Mouse (Mus musculus) left cerebral cortex, adult 18-20 months (tissue): ENCODE data around the gene Fubp1. TPM values are rescaled to one million over a fixed set of nuclear protein-coding genes. Genes with fewer than 3 reads are reported as not detected.
A peak's percentile ranks its signal among the peaks of the same experiment; 100 is the strongest.

Experiments used
- DNase-seq, 2 experiments: peaks; one replicate each; pipeline ENCODE4 v3.0.0; 2021 to 2022; ENCODE audit warnings: low spot score in 2 of 2, mixed read lengths in 1 of 2
- total RNA-seq, 2 experiments: library from RNA; stranded (reverse); gene quantifications; 2 replicates each; pipeline ENCODE4 v1.2.3; 2021

Gene Fubp1
- total RNA-seq, 2 experiments from 2014 or later = 116 to 121 TPM

GRCm38 (mm10) chr3:152231333-152232100 is 21.3 kb downstream of the Fubp1 start:
- no peak for DNase-seq

DNA sequence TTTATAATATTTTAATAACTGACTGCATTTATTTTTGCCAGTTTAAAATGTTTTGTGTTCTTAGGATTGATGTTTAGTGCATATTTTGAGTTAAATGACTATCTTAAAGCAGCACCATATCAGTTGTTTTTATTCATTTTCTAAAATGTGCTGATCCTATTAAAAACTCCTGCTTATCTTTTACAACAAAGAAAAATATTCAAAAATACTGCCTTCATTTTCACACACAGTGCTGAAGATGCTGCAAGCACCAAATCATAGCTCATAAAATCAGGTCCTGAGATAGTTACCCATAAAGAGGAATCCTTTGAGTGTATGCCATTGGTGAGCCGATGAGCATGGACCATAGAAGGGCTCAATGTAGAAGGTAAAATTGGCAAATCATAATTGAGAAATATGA is 25.0 kb downstream of the Fubp1 start:
- no peak for DNase-seq

GRCm38 (mm10) chr3:152235805-152236204 is 25.6 kb downstream of the Fubp1 start:
- no peak for DNase-seq

DNA sequence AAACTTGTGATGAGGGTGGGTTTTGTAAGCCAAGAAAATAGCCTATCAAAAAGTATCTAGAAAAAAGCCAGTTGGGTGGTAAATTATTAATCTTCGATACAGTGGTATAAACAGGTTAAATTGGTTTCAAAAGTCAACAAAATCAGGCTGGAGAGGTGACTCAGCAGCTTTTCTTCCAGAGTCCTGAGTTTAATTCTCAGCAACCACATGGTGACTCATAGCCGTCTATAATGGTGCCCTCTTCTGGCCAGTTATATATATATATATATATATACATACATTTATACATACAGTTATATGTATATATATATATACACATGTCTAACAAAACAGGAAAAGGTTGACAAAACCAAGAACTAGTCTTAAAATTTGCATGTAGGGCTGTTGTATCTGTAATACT is 28.6 kb downstream of the Fubp1 start:
- no peak for DNase-seq

DNA sequence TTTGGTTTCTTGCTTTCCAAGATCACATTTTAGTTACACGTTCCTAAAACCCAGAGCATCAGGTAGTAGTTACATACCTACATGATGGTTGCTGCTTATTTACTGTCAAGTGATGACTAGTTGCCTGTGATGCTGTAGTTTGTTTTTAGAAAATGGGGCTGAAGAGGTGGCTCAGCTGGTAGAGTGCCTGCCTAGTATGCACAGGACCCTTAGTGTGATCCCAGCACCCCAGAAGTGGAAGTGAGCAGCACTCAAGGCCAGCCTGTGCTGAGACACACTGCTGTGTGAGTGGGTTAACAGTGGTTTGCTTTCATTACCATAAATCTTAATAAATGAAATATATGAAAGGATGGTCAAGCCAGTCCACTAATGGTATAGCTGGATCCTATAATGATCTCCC is 29.4 kb downstream of the Fubp1 start:
- DNase-seq = no peak

DNA sequence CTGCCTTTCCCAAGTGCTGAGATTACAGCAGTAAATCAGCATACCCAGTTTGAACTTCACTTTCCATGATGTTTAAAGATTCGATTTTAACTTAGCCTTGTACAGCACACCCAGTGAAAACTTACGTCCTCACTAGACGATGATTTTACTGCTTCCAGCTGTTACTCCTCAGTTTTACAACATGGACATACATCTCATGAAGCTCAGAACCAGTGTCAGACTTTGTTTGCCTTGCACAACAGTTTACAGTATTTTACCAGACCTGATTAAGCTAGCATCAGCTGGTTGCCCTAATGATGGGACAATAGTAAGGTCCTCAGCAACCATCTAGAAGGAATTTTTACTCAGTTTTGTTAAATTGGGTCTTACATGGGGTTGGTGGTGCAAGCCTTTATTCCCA is 30.9 kb downstream of the Fubp1 start:
- DNase-seq = no peak

DNA sequence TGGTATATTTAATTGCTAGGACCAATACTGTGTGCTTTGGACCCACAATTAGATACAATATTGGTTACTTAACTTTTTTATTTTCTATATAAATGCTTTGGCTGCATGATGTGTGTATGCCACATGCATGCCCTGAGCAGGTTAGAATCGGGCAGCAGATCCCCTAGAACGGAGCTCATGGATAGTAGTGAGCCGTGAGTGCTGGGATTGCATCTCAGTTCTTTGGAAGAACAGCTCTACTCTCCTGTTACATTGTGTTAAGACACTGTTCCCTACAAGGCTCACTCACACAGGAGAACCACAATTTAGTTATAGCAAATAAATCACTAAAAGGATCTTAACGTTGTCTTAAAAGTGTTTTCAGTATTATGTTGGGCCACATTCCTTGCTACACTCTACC is 33.1 kb downstream of the Fubp1 start:
- DNase-seq = no peak

GRCm38 (mm10) chr3:152245273-152245910 is 35.2 kb downstream of the Fubp1 start:
- DNase-seq = no peak

DNA sequence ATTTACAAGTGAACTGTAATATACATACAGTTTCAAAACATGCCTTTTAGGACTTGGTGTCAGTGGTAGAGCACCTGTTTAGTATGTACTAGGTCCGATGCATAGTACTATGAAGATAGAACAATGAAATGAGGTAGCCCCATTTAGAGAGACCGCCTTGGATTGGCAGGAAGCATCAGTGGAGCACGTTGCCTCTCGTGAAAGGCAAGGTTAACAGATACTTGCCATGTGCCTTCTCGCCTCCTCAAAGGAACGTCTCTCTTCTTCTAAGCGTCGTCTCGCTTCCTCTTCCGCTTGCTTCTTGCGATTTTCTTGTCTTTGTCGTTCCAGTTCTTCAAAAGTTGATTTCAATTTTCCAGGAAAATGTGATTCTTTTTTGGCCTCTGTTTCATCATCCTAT is 37.5 kb downstream of the Fubp1 start:
- no peak for DNase-seq

DNA sequence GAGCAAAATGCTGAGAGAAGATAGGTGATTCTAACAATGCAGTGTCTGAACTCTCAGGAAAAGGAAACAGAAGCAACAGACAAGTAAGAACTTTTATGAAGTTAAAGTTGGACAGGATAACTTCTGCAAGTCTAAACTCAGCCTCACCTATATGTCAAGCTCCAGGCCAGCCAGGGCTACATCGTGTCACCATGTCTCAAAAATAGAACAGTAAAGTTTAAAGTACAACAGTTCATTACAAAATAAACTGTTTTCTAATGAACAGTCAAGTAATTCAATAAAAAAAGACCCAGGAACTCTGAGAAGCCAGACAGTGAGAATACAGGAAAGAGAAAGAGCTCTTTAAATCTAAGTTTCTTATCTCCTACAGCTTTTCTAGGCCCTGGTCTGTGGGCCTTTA is 40.3 kb downstream of the Fubp1 start:
- no peak for DNase-seq

- DNase-seq = no peak
Measured at GRCm38 (mm10) chr3:152257528-152257927, 47.3 kb downstream of the Fubp1 start.

GRCm38 (mm10) chr3:152259409-152259808 is 49.2 kb downstream of the Fubp1 start:
- peak; percentile 71 to 81 for DNase-seq

- no peak for DNase-seq
Measured at GRCm38 (mm10) chr3:152260362-152260761, 50.1 kb downstream of the Fubp1 start.

DNA sequence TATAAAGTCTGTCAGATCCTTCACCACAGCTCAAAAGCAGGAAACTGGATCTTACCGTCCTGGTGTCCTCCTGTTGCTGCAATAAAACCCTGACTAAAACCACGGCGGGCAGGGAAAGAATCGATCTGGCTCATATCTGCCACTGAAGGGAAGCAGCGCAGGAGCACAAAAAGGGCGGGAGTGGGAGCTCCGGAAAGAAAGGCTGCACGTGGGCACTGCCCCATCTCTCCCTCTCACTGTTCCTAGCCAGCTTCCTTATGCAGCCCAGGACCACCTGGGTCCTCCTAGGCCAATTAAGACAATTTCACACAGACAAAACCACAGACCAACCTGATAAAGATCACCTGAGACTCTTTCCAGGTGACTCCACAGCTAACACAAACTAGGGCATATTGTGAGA is 51.2 kb downstream of the Fubp1 start:
- DNase-seq = no peak

DNA sequence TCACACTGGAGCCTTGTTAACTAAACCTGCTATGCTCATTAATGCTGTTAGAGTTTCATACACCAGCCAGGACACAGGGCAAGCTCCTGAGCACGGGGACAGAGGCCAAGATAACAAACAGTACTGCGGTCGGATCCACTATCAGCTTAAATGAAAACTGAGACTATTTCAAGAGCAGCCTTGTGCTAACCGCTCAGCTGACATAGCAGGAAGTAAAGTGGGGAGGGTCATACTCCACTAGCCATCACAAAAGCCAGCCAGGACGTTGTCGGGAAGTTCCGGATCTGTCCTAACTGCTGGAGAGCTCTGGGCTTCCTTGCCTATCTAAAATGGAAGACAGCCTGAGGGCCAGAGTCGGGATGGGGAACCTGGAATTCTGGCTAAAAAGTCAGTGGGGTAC is 51.7 kb downstream of the Fubp1 start:
- DNase-seq = no peak

DNA sequence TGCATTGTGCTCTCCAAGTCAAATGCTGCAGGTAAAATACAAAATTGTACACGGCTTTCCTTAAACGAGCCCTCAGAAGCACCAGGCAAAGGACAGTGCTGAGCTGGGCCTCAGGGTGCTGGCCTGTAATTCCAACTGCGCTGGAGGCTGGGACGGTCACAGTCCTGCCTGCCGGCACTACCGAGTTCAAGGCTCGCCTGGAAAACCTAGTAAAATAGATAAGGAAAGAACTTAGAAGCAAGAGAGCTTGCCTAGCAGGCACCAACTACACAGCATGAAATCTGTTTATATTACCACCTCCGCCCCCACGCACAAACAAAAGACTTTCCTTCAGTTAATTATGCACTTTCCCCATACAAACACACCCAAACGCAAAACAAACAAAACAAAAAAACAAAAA is 54.2 kb downstream of the Fubp1 start:
- DNase-seq = no peak

- DNase-seq = no peak
Measured at GRCm38 (mm10) chr3:152264830-152265229, 54.6 kb downstream of the Fubp1 start.

GRCm38 (mm10) chr3:152265351-152266035 is 55.3 kb downstream of the Fubp1 start:
- peak; percentile 20 to 49 for DNase-seq

- DNase-seq = no peak
Measured at GRCm38 (mm10) chr3:152266036-152266421, 55.8 kb downstream of the Fubp1 start, which contains the start of gene Nexn. Nexn (minus strand) TSS chr3:152266350.

- DNase-seq = no peak
Measured at GRCm38 (mm10) chr3:152268099-152268498, 57.9 kb downstream of the Fubp1 start.

DNA sequence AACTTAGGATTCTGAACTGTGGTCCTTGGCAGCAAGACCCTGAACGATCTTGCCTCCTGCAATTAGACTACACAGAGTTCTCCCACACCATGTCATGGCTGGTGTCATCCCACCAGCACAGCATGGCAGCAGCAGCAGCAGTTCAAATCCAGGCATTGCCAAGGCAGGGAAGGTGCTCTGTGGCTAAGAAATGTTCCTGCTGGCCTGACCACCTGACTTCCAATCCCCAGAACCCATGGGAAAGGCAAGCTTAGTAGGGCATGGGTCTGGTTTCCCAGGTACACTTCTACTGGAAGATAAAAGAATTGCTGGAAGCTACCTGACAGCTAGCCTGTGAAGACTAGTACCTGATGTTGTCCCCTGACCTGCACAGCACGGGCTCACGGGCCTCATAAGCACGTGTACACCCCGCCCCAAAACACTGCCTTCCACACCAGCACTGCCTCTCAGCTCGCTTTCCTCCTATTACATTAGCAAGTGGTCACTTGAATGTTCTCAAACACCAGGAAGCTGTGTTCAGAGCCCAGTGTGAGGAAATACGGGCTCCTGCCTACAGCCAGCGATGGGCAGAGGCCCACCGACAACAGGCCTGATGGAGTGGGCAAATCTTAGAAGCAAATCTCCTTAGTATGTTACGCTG is 61.0 kb downstream of the Fubp1 start:
- no peak for DNase-seq

- DNase-seq = no peak
Measured at GRCm38 (mm10) chr3:152271876-152272275, 61.7 kb downstream of the Fubp1 start.
